Mouse (Mus musculus) cortical plate, adult 2 months (tissue): ENCODE data around the gene Tmod2. TPM values are rescaled to one million over a fixed set of nuclear protein-coding genes. Genes with fewer than 3 reads are reported as not detected.
A peak's percentile ranks its signal among the peaks of the same experiment; 100 is the strongest.
"Not testable (repeated sequence)": the region's sequence is repeated elsewhere in the genome, so short reads cannot be mapped to it uniquely, and the experiment has no call there.

Experiments
- H3K27ac ChIP-seq: fragments of 200-500 bp; 2 replicates; pipeline ENCODE4 v1.5.1; 2012; ENCODE audit warnings: low read length, control low read depth, inconsistent platforms; ENCODE audit not compliant: insufficient read depth
- H3K4me1 ChIP-seq: fragments of 200-500 bp; 2 replicates; pipeline ENCODE4 v1.6.1; 2011; ENCODE audit warnings: low read length; ENCODE audit not compliant: control insufficient read depth, insufficient read depth
- H3K4me3 ChIP-seq: fragments of 200-500 bp; 2 replicates; pipeline ENCODE4 v1.5.1; 2011; ENCODE audit warnings: mild to moderate bottlenecking, low read length, control low read depth; ENCODE audit not compliant: insufficient read depth
- CTCF ChIP-seq: fragments of 200-500 bp; IDR thresholded peaks from 2 replicates; pipeline ENCODE4 v1.5.1; 2011; ENCODE audit warnings: mild to moderate bottlenecking, control low read depth, low read length; ENCODE audit not compliant: insufficient read depth; ENCODE audit errors: extremely low read depth
- POLR2A ChIP-seq: fragments of 200-500 bp; IDR thresholded peaks from 2 replicates; pipeline ENCODE4 v1.6.1; 2011; ENCODE audit warnings: mild to moderate bottlenecking, low read length, control low read depth; ENCODE audit not compliant: insufficient read depth; ENCODE audit errors: extremely low read depth
- polyA plus RNA-seq: library from polyadenylated mRNA; depleted of rRNA; stranded (reverse); fragments of >200 nt; gene quantifications from 2 replicates; pipeline ENCODE4 v1.2.3, GENCODE M21; 2012

Tmod2 gene
- polyA plus RNA-seq, 1 experiment, result 112 TPM

- no peak overlapping the region for H3K4me3 ChIP-seq
- H3K4me1 ChIP-seq, result peaks cover 5% of the 10 kb centered on the region
- H3K27ac ChIP-seq, result 0 out of 2 replicates have a peak overlapping the region, but pooled peaks have one; percentile 59
- TF ChIP-seq POLR2A (no peak), CTCF (no peak)
These were observed 19.8 kb upstream of the Tmod2 start for GRCm38 (mm10) chr9:75630823-75631454.

- TF ChIP-seq POLR2A, result no peak
- no peak for TF ChIP-seq CTCF
- H3K27ac ChIP-seq, result peak overlapping the region; percentile 98
- peaks cover 2% of the 10 kb centered on the region; the same call in 1 of the 2 replicates for H3K4me1 ChIP-seq
- peak overlapping the region; percentile 68 for H3K4me3 ChIP-seq
These were observed 15.1 kb upstream of the Tmod2 start for GRCm38 (mm10) chr9:75626308-75626604.

- Histone ChIP-seq H3K27ac (peak within 1 kb of the TSS; percentile 98), H3K4me3 (peak within 1 kb of the TSS; percentile 68), H3K4me1 (peaks cover 2% of the 10 kb centered on the region; the same call in 1 of the 2 replicates)
- TF ChIP-seq CTCF, result no peak
- TF ChIP-seq POLR2A, result no peak
These were observed 14.6 kb upstream of the Tmod2 start, which contains the start of gene Lysmd2 for GRCm38 (mm10) chr9:75625556-75626307. TSS of gene Lysmd2 (plus strand) at chr9:75625741.

GRCm38 (mm10) chr9:75624983-75625555 is 13.9 kb upstream of the Tmod2 start:
- TF ChIP-seq POLR2A, result no peak
- TF ChIP-seq CTCF, result no peak
- Histone ChIP-seq H3K27ac (peak overlapping the region; percentile 98), H3K4me3 (peak overlapping the region; percentile 68), H3K4me1 (peaks cover 2% of the 10 kb centered on the region; the same call in 1 of the 2 replicates)

GRCm38 (mm10) chr9:75621428-75621827 is 10.3 kb upstream of the Tmod2 start:
- no peak overlapping the region for H3K27ac ChIP-seq
- no peak overlapping the region for H3K4me3 ChIP-seq
- H3K4me1 ChIP-seq, result no peaks in the 10 kb centered on the region
- no peak for TF ChIP-seq POLR2A
- no peak for TF ChIP-seq CTCF

- not testable (repeated sequence) for H3K4me1 ChIP-seq, H3K4me3 ChIP-seq, H3K27ac ChIP-seq
These were observed 8.6 kb upstream of the Tmod2 start for GRCm38 (mm10) chr9:75619761-75620160.

GRCm38 (mm10) chr9:75618836-75619400 is 7.8 kb upstream of the Tmod2 start:
- TF ChIP-seq CTCF, result no peak
- no peak for TF ChIP-seq POLR2A
- H3K4me1 ChIP-seq, result no peaks in the 10 kb centered on the region
- H3K4me3 ChIP-seq, result no peak overlapping the region
- H3K27ac ChIP-seq, result no peak overlapping the region

- Histone ChIP-seq H3K27ac (no peak overlapping the region), H3K4me3 (no peak overlapping the region), H3K4me1 (no peaks in the 10 kb centered on the region)
- TF ChIP-seq POLR2A (no peak), CTCF (no peak)
These were observed 5.4 kb upstream of the Tmod2 start for GRCm38 (mm10) chr9:75616560-75616959.

GRCm38 (mm10) chr9:75609965-75610364 is 1.2 kb downstream of the Tmod2 start:
- peaks cover 11% of the 10 kb centered on the region for H3K4me1 ChIP-seq
- H3K27ac ChIP-seq, result peak overlapping the region; percentile 20
- no peak for TF ChIP-seq POLR2A
- TF ChIP-seq CTCF, result no peak
- peak overlapping the region; percentile 96 for H3K4me3 ChIP-seq
